Mouse (Mus musculus) small intestine, adult 2 months (tissue): ENCODE measurements around the gene Igsf21. TPM values are rescaled to one million over a fixed set of nuclear protein-coding genes. Genes with fewer than 3 reads are reported as not detected.

Source experiments
- H3K27ac ChIP-seq: fragments of 200-500 bp; 2 replicates; pipeline ENCODE4 v1.5.1; 2012; ENCODE audit warnings: low read depth, low read length, control low read depth, inconsistent platforms; ENCODE audit not compliant: insufficient read depth
- H3K27me3 ChIP-seq: fragments of 200-500 bp; 2 replicates; pipeline ENCODE4 v1.6.1; 2012; ENCODE audit warnings: mild to moderate bottlenecking, moderate library complexity, low read length, inconsistent platforms; ENCODE audit not compliant: control insufficient read depth, insufficient read depth
- H3K36me3 ChIP-seq: fragments of 200-500 bp; 2 replicates; pipeline ENCODE4 v1.6.1; 2012; ENCODE audit warnings: mild to moderate bottlenecking, low read length, control low read depth, inconsistent platforms; ENCODE audit not compliant: control insufficient read depth, insufficient read depth
- H3K4me1 ChIP-seq: fragments of 200-500 bp; 2 replicates; pipeline ENCODE4 v1.6.1; 2012; ENCODE audit warnings: low read length, inconsistent platforms, mixed read lengths; ENCODE audit not compliant: control insufficient read depth, insufficient read depth, insufficient read length
- H3K4me3 ChIP-seq: fragments of 200-500 bp; 2 replicates; pipeline ENCODE4 v1.5.1; 2012; ENCODE audit warnings: low read depth, mild to moderate bottlenecking, control low read depth, inconsistent platforms, low read length, moderate library complexity
- CTCF ChIP-seq: fragments of 200-500 bp; IDR thresholded peaks from 2 replicates; pipeline ENCODE4 v1.5.1; 2012; ENCODE audit warnings: low read depth, mild to moderate bottlenecking, control low read depth, inconsistent platforms, low read length, moderate library complexity, mixed read lengths; ENCODE audit not compliant: insufficient replicate concordance, insufficient read length; ENCODE audit errors: extremely low read depth
- POLR2A ChIP-seq: fragments of 200-500 bp; IDR thresholded peaks from 2 replicates; pipeline ENCODE4 v1.6.1; 2012; ENCODE audit warnings: low read depth, mild to moderate bottlenecking, control low read depth, inconsistent platforms, low read length, moderate library complexity
- WGBS: fragments of 180-500 bp; shearing (Covaris S2); methylation state at CpG from one replicate; pipeline ENCODE4 v1.1.7; 2018; 5-methylcytosine and 5-hydroxymethylcytosine counted together
- polyA plus RNA-seq: library from polyadenylated mRNA; depleted of rRNA; stranded (reverse); fragments of >200 nt; gene quantifications from 2 replicates; pipeline ENCODE4 v1.2.3, GENCODE M21; 2012

The Igsf21 gene
- polyA plus RNA-seq, 1 experiment: 1.0 TPM

DNA sequence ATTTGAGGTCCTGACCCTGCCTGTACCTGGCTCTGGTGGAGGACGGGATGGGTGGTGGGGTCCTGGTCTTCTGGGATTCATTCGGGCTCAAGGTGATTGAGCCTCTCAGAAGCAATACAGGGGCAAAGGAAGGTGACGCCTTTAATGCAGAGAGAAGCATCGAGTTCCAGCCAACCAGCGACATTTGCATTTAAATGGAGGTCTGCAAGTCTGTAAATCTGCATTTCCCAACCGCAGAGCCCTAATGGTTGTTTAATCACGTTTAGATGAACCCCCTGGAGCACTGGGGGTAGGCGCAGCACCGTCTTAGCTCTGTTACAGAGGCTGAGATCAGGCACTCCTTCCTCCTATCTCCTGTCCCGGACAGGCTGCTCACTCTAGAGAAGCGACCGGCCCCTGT, 244.5 kb downstream of the Igsf21 start:
- no peaks in the 10 kb centered on the region for H3K36me3 ChIP-seq
- WGBS: 44% methylated on average over 12 of the region's 12 CpGs
- H3K4me3 ChIP-seq: no peak overlapping the region
- no peak overlapping the region for H3K27ac ChIP-seq
- H3K27me3 ChIP-seq: no peaks in the 10 kb centered on the region
- TF ChIP-seq CTCF (no peak), POLR2A (no peak)
- no peaks in the 10 kb centered on the region; the same call in 1 of the 2 replicates for H3K4me1 ChIP-seq

DNA sequence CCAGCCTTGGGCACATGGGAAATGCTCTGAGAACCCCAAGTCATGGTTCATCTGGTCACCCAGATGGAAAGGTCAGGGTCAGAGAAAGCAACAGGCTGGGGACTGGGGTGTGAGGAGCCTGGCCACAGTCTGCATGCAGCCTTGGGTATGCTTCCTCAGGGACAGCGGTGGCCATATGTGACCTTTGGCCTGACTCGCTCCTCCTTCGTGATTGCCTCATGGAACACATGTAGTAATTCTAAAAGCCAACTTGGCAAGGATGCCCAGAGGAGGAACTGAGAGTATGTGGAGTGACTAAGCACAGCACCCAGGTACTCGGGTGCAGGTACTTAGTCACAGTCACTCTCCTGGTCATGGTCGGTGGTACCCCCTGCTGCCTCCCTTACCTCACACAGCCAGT, 245.7 kb downstream of the Igsf21 start:
- no peak overlapping the region for H3K27ac ChIP-seq
- no peak overlapping the region for H3K4me3 ChIP-seq
- no peaks in the 10 kb centered on the region; the same call in 1 of the 2 replicates for H3K4me1 ChIP-seq
- 39% methylated on average over 5 of the region's 5 CpGs for WGBS
- H3K36me3 ChIP-seq: no peaks in the 10 kb centered on the region
- TF ChIP-seq CTCF (no peak), POLR2A (no peak)
- no peaks in the 10 kb centered on the region for H3K27me3 ChIP-seq

DNA sequence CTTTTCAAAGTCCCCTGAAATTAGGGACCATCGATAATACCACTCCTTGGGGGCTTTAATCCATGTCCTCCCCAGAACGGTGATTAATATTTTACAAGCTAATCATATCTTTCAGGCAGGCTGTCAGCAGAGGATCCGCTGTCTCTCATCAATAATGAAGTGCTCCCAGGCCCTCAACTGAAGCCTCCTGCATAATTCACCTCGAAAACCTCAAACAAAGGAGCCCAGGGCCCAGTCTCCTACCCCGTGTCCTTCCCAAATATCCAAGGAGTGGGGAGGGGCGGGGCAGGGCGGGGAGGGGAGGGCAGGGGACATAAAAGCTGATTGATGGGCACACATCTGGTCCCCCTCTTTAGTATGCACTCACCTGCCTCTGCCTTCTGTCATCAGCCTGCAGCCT, 247.6 kb downstream of the Igsf21 start:
- H3K36me3 ChIP-seq: no peaks in the 10 kb centered on the region
- H3K27ac ChIP-seq: no peak overlapping the region
- no peaks in the 10 kb centered on the region for H3K4me1 ChIP-seq
- WGBS: 65% methylated on average over 7 of the region's 7 CpGs
- no peak for TF ChIP-seq CTCF
- TF ChIP-seq POLR2A: no peak
- H3K4me3 ChIP-seq: no peak overlapping the region
- H3K27me3 ChIP-seq: no peaks in the 10 kb centered on the region

DNA sequence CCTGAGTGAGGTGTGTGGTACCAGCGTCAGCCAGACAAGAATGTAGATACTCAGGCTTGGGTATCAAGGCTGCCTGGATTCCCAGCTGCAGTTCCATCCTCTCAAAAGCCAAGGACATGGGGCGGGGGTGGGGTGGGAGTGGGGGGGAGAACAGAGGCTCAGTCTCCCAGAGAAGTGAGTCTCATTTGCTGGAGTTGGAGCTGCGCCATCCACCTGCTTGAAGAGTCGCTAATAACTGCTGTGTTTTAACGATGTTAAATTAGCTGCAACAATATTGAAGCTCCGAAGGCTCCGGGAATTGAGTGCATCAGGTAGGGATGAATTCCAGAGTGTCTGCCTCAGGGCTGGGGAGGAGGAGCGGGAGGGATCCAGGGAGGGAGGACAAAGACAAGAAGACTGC, 250.9 kb downstream of the Igsf21 start:
- Histone ChIP-seq H3K27me3 (no peaks in the 10 kb centered on the region), H3K4me1 (no peaks in the 10 kb centered on the region), H3K27ac (no peak overlapping the region), H3K4me3 (no peak overlapping the region), H3K36me3 (no peaks in the 10 kb centered on the region)
- WGBS: 63% methylated on average over 8 of the region's 8 CpGs
- TF ChIP-seq POLR2A: no peak
- TF ChIP-seq CTCF: no peak

DNA sequence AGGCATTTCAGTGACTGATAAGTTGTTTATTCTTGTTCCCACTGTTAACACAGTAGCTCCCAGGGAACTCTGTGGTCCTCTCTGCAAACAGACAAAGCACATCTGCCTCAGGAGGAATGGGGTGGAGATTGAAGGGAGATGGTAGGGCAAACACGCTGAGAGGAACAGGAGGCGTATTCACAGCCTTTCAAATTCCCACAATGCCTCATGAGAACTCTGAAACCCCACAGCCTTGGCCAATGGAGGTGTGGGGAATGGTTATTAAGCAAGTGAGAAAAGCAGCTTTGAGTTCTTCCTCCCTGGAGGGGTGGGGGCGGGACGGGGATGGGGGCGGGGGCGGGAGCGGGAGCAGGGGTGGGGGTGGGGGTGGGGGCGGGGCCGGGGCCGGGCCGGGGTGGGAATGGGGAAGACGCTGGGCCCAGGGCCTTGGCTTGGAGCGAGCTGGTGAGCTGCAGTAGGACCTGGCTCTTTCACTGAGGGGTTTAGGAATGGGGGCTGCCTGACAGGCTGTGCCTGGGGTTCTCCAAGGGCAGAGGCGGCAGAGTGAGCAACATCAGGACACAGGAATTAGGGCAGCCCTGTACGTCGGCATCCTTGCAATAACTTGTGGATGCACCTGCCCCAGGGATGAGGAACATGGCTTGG, 253.4 kb downstream of the Igsf21 start:
- Histone ChIP-seq H3K4me3 (no peak overlapping the region), H3K27ac (no peak overlapping the region), H3K27me3 (no peaks in the 10 kb centered on the region), H3K4me1 (no peaks in the 10 kb centered on the region), H3K36me3 (no peaks in the 10 kb centered on the region)
- WGBS: 40% methylated on average over 9 of the region's 16 CpGs
- no peak for TF ChIP-seq CTCF
- no peak for TF ChIP-seq POLR2A

DNA sequence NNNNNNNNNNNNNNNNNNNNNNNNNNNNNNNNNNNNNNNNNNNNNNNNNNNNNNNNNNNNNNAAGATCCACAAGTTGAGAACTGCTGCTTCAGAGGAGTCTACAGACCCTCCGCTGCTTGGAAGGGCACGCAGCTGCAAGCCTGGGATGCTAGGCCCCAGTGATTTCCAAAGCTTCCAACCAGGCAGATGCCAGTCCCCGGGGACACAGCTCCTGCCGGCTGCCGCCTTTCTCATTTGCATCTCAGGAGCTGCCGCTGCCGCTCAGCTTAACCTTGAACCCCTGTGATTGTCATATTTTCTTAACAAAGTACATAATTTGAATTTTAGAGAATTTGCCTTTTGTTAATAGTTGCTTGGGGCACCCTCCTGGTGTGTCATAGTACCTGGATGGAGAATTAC, 259.7 kb downstream of the Igsf21 start:
- H3K4me3 ChIP-seq: no peak overlapping the region
- no peaks in the 10 kb centered on the region for H3K27me3 ChIP-seq
- H3K36me3 ChIP-seq: no peaks in the 10 kb centered on the region
- no peak for TF ChIP-seq POLR2A
- no peak for TF ChIP-seq CTCF
- no peaks in the 10 kb centered on the region for H3K4me1 ChIP-seq
- H3K27ac ChIP-seq: no peak overlapping the region
- 73% methylated on average over 7 of the region's 7 CpGs for WGBS

DNA sequence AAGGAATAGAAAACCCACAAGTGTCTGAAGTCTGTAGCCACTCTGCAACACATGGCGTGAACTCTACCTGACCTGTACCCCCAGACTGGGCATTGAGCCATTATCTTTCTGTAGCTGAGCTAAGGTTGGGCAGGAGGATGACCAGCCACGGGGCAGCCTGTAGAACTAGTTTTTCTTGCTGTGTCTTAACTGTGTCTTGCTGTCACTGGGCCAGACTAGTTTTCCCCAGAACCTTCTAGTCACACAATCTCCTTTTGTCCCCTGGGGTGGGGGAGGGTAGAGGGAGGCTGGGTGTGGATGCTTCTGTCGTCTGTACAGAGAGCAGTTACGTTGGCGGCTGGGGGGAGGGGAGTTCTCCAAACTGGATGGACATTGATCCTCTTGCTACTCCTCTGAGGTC, 267.9 kb downstream of the Igsf21 start:
- WGBS: 14% methylated on average over 5 of the region's 5 CpGs
- no peak overlapping the region for H3K4me3 ChIP-seq
- no peak for TF ChIP-seq CTCF
- TF ChIP-seq POLR2A: no peak
- H3K4me1 ChIP-seq: peaks cover 22% of the 10 kb centered on the region; the same call in 1 of the 2 replicates
- H3K27me3 ChIP-seq: no peaks in the 10 kb centered on the region
- H3K27ac ChIP-seq: peak overlapping the region; percentile 27; the same call in 1 of the 2 replicates
- H3K36me3 ChIP-seq: no peaks in the 10 kb centered on the region

DNA sequence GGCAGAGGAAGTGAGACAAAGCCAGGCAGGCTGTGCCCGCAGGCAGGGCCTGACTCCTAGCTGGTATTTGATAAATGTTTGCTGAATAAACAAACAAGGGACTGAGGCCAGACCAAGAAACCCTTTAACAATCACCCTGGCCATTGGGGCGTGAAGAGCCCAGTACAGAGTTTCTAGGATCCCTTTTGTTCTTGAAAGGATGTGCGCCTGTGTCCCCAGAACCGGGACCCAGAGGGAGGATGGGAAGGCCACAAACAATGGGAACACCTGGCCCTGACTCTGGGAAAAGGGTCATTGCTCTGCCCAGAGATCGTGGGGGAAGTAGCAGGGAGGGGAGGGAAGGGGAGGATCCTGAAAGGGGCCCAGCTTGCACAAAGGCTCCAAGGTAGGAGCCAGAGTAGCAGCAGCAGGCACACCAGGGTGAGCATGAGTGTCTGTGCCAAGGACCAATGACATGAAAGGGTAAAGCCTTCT, 269.2 kb downstream of the Igsf21 start:
- Histone ChIP-seq H3K36me3 (no peaks in the 10 kb centered on the region), H3K27me3 (no peaks in the 10 kb centered on the region), H3K27ac (no peak overlapping the region), H3K4me3 (no peak overlapping the region), H3K4me1 (peaks cover 22% of the 10 kb centered on the region; the same call in 1 of the 2 replicates)
- TF ChIP-seq CTCF: no peak
- no peak for TF ChIP-seq POLR2A
- 7% methylated on average over 5 of the region's 5 CpGs for WGBS
